Mouse (Mus musculus) hindbrain, embryonic 13.5 days (tissue): Measurements from ENCODE around the gene Tarbp2. TPM values are rescaled to one million over a fixed set of nuclear protein-coding genes. Genes with fewer than 3 reads are reported as not detected.

Experiments
- ATAC-seq: fragments of 200-750 bp; cut with Nextera tagmentation; 2 replicates; pipeline ENCODE4 v1.8.0; 2017; ENCODE audit warnings: moderate TSS enrichment; ENCODE audit not compliant: low FRiP score
- H3K27ac ChIP-seq: fragments of 300-500 bp; sonication (generic); 2 replicates; pipeline ENCODE4 v1.5.1; 2015; ENCODE audit warnings: inconsistent platforms, mild to moderate bottlenecking, moderate library complexity
- H3K27me3 ChIP-seq: fragments of 300-500 bp; sonication (generic); 2 replicates; pipeline ENCODE4 v1.6.1; 2015; ENCODE audit warnings: mild to moderate bottlenecking, inconsistent platforms
- H3K36me3 ChIP-seq: fragments of 300-500 bp; sonication (generic); 2 replicates; pipeline ENCODE4 v1.6.1; 2015; ENCODE audit warnings: mild to moderate bottlenecking, inconsistent platforms
- H3K4me1 ChIP-seq: fragments of 300-500 bp; sonication (generic); replicated peaks from 2 replicates; pipeline ENCODE4 v1.6.1; 2015; ENCODE audit warnings: inconsistent platforms
- H3K4me2 ChIP-seq: fragments of 300-500 bp; sonication (generic); 2 replicates; pipeline ENCODE4 v1.6.1; 2015; ENCODE audit warnings: inconsistent platforms, mild to moderate bottlenecking, moderate library complexity
- H3K4me3 ChIP-seq: fragments of 300-500 bp; sonication (generic); 2 replicates; pipeline ENCODE4 v1.5.1; 2015; ENCODE audit warnings: mild to moderate bottlenecking, inconsistent platforms
- H3K9ac ChIP-seq: fragments of 300-500 bp; sonication (generic); 2 replicates; pipeline ENCODE4 v1.6.1; 2015; ENCODE audit warnings: mild to moderate bottlenecking, inconsistent platforms
- H3K9me3 ChIP-seq: fragments of 300-500 bp; sonication (generic); 2 replicates; pipeline ENCODE4 v1.6.1; 2016; ENCODE audit warnings: inconsistent platforms
- WGBS: fragments of 180-500 bp; shearing (Covaris S2); methylation state at CpG from one replicate; pipeline ENCODE4 v1.1.7; 2015; 5-methylcytosine and 5-hydroxymethylcytosine counted together
- polyA plus RNA-seq: library from polyadenylated mRNA; unstranded; fragments of >200 nt; fragmentation: Nextera tagmentation; extraction: Ambion mirVana; gene quantifications from 2 replicates; pipeline ENCODE4 v1.2.1, GENCODE M21; 2015

Tarbp2 gene
- polyA plus RNA-seq, 1 experiment from 2014 or later = 94.6 TPM

DNA sequence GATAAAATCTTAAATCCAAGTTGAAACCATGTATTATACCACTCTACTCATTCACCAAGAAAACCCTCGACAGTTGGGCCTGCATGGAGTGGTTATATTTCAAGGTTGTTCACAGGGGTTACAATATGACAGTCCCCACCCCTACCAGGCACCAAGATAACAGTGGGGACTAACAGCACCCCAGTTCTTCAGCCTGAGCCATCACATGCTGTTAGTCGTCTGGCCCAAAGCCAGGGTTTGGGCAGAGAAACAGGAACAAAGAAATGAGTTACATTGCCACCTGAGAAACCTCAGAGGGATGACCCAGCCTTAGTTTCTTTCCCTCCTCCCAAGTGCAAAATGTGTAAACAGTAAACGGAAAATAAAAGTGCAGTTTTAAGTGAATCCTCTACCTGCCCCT, 18.6 kb upstream of the Tarbp2 start:
- ATAC-seq = no peak
- H3K36me3 ChIP-seq = peaks cover 91% of the 10 kb centered on the region

DNA sequence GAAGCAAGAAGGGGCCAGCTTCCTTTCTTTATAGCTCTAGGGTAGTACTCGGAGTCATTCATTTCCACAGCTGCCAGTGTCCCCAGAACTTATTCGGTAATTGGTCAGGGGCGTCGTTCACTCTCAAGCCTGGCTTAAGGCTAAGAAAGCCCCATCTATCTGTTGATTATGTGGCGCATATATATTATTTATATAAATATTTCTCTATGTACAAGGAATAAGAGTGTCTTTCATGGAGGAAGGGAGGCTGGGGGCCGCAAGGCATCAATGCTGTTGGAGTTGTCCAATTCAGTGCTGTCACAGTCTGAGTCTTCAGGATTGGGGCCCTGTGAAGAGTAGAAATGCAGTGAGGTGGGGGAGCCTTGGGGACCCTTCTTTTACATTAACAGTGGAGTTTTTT, 18.1 kb upstream of the Tarbp2 start:
- Histone ChIP-seq H3K4me1 (no peaks in the 10 kb centered on the region), H3K27ac (no peak overlapping the region), H3K9ac (no peak overlapping the region), H3K36me3 (peaks cover 91% of the 10 kb centered on the region), H3K4me2 (no peak overlapping the region), H3K27me3 (no peaks in the 10 kb centered on the region), H3K9me3 (no peaks in the 10 kb centered on the region), H3K4me3 (no peak overlapping the region)
- 90% methylated on average over 6 of the region's 6 CpGs for WGBS
- no peak for ATAC-seq

More for the DNA sequence above, 18.6 kb upstream of the Tarbp2 start:
- no peak overlapping the region for H3K4me2 ChIP-seq
- H3K4me1 ChIP-seq = no peaks in the 10 kb centered on the region
- no peaks in the 10 kb centered on the region for H3K27me3 ChIP-seq
- no peak overlapping the region for H3K4me3 ChIP-seq
- no peaks in the 10 kb centered on the region for H3K9me3 ChIP-seq
- H3K27ac ChIP-seq = no peak overlapping the region
- no peak overlapping the region for H3K9ac ChIP-seq
- WGBS = 80% methylated on average over 3 of the region's 3 CpGs

DNA sequence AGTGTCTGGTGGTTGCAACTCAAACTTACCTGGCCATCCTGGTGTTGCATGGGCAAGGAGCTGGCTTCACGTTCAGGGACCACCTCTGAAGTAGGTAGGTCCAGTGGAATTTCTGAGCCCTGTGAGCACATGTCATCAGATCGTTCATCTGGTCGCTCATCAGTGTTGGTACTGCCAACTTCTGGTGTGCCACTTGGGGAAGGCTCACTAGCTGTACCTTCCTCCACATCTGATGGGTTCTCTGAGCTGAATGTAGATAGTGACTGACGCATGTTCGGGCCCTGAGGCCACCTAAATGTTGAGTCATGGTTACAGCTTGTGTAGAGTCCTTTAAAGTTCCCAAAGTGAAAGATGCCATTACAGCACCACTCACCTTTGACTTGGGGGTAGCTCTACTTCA, 17.5 kb upstream of the Tarbp2 start:
- no peaks in the 10 kb centered on the region for H3K9me3 ChIP-seq
- ATAC-seq = no peak
- no peak overlapping the region for H3K27ac ChIP-seq
- no peaks in the 10 kb centered on the region for H3K4me1 ChIP-seq
- no peak overlapping the region for H3K4me3 ChIP-seq
- WGBS = 89% methylated on average over 5 of the region's 5 CpGs
- no peaks in the 10 kb centered on the region for H3K27me3 ChIP-seq
- H3K36me3 ChIP-seq = peaks cover 93% of the 10 kb centered on the region
- H3K9ac ChIP-seq = no peak overlapping the region
- H3K4me2 ChIP-seq = no peak overlapping the region

DNA sequence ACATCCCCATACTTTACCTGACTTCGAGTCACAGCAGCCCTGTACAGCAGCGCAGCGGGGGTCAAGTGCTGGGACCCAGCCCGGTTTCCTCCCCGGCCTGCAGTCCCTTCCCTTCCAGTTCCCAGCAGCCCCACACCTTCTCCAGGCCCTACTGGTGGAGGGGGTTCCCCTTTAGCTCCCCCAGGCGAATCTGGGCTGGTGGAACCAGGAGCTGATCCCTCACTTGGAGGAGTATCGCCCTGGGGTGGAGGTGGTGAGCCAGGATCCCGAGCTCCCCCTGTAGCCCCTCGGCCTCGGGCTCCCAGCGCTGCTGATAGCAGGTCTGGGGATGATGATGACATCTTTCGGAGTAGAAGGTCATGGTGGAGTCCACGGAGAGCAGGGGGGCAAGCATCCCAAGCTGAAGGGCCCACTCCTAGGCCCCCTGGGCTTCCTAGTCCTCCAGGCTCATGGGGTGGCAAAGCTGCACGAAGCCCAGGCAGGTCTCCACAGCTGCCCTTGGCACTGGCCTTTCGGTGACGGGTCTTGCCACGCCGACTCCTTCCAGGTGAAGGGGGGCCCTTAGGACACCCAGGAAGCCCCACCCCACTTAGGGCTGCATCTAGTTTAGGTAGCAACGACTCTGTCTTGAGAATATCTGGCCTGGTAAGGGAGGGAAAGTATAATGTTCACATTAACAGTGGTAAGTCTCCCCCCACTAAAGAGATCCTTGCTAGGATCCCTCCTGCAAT, 16.7 kb upstream of the Tarbp2 start:
- 90% methylated on average over 19 of the region's 19 CpGs for WGBS
- no peak for ATAC-seq
- no peaks in the 10 kb centered on the region for H3K4me1 ChIP-seq

DNA sequence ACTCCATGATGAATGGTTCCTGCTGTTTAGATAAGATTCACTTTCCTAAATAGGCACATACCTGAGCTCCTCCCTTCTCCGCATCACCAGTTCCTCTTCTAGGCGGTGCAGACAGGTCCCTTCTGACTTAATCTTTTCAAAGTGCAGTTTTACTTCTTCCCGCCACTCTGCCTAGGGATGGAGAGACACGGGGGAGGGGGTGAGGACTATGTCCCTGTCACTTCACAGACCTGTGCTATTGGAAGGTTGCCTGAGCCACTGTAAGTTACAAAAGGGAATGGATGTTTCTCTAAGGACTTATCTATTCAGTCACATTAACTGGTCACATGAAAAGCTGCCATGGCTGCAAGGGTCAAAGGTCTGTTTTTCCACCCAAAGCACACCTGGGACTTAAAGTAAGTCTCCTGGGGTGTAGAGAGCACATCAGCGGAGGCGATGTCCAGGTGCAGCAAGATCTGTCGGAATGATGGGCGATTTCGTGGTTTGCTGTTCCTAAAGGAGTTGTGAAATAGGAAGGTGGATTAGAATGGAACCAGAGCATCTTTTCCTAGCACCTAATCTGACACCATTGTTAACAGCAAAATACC, 15.6 kb upstream of the Tarbp2 start:
- H3K9ac ChIP-seq = no peak overlapping the region
- H3K36me3 ChIP-seq = peaks cover 82% of the 10 kb centered on the region
- no peak overlapping the region for H3K27ac ChIP-seq
- WGBS = 77% methylated on average over 9 of the region's 9 CpGs
- no peak overlapping the region for H3K4me3 ChIP-seq
- H3K27me3 ChIP-seq = no peaks in the 10 kb centered on the region
- 0 out of 2 replicates have a peak, but pooled peaks cover 7% of the 10 kb centered on the region for H3K4me1 ChIP-seq
- ATAC-seq = no peak
- no peak overlapping the region for H3K4me2 ChIP-seq
- H3K9me3 ChIP-seq = no peaks in the 10 kb centered on the region

More for the DNA sequence above, 16.7 kb upstream of the Tarbp2 start:
- Histone ChIP-seq H3K27ac (no peak overlapping the region), H3K27me3 (no peaks in the 10 kb centered on the region), H3K36me3 (peaks cover 91% of the 10 kb centered on the region), H3K4me2 (no peak overlapping the region), H3K4me3 (no peak overlapping the region), H3K9me3 (no peaks in the 10 kb centered on the region), H3K9ac (no peak overlapping the region)

DNA sequence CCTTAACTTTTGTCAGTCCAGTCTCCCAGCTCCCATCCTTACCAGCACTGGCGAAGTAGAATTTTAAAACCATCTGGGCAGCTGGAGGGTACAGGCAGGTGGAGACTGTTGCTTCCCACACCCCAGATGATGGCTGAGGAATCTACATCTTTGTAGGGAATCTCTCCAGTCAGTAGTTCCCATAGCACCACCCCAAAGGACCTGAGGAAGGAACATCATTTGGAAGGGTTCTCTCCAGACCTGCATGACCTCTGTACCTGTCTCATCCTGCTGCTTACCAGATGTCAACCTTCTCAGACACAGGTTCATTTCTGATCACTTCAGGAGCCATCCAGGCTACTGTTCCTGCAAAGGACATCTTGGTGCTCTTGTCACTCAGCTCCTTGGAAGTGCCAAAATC, 14.5 kb upstream of the Tarbp2 start, which contains the start of gene Gm10337:
Gene Gm10337 (plus strand): TSS at position 276 of the 400 bp plus-strand sequence.
- Histone ChIP-seq H3K27ac (no peak within 1 kb of the TSS), H3K4me1 (peaks cover 10% of the 10 kb centered on the region), H3K9me3 (no peaks in the 10 kb centered on the region), H3K27me3 (no peaks in the 10 kb centered on the region), H3K36me3 (peaks cover 82% of the 10 kb centered on the region), H3K4me3 (no peak within 1 kb of the TSS), H3K4me2 (no peak within 1 kb of the TSS), H3K9ac (no peak within 1 kb of the TSS)
- no peak for ATAC-seq
- 93% methylated on average over 1 of the region's 1 CpGs for WGBS

DNA sequence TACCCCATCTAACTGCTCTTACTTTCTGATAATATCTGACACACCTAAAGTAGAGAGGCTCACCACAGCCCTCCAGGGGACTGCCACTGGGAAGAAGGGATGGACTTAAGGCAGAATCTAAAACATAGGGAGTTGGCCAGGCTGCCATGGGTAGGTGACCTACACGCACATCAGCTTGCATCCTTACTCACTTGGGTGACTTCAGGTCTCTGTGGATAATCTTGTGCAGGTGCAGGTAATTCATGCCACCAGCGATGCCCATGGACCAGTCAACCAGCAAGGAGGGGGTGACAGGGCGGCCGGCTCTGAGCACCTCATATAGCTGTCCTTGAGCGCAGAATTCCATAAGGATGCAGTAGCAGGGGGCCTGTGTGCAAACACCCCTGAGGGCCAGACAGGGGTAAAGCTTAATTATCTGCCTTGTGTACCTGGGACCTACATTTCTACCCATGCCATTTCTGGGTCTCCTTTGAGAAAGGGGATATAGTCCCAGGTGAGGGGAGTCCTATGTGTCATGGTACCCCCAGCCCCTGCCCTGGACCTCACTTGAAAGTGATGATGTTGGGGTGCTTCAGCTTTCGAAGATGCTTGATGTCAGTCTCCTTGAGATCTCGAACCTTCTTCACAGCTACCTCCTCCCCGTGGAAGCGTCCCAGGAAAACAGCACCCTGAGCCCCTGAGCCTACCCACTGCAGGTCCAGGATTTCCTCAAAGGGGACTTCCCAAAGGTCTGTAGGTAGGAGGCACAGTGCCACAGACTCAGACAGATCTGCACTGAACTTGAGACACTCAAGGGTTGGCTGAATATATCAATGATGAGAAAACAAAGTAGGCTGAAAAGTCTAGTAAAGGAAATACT, 13.8 kb upstream of the Tarbp2 start:
- WGBS = 91% methylated on average over 9 of the region's 9 CpGs
- H3K9ac ChIP-seq = no peak overlapping the region
- ATAC-seq = no peak

DNA sequence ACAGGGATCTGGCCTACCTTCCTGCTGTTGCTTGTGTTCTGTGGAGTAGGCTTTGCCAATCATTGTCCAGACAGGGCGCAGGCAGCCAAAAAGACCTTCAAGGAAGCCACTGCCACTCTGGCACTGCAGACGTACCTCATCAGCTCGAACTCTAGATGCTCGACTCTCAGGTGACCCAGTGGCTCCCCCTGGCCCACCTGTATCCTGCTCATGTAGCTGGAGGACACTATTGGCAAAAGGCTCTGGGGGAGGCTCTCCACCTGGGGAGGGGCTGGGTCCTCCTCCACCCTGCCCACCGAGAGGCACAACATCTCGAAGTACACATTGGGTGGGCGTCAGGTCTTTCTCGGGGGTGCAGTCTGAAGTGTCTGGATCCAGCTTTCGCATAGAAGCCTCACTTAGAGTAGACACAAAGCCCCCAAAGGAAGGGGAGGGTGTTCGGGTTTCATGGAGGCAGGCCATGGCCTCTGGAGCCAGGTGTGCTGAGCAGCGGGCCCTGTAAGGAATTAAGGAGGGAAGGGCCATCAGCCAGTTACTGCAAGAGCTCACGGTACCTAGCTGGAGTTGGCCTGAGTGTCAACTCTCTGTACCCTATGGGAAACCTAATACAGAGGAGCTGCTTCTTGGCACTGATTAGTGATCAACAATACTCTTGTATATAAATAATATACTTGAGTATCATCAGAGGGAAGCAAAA, 12.8 kb upstream of the Tarbp2 start:
- Histone ChIP-seq H3K4me1 (peaks cover 26% of the 10 kb centered on the region), H3K36me3 (peaks cover 68% of the 10 kb centered on the region), H3K4me3 (no peak overlapping the region), H3K9me3 (no peaks in the 10 kb centered on the region), H3K27me3 (no peaks in the 10 kb centered on the region), H3K9ac (0 out of 2 replicates have a peak overlapping the region, but pooled peaks have one; percentile 15), H3K27ac (no peak overlapping the region), H3K4me2 (no peak overlapping the region)
- 80% methylated on average over 12 of the region's 12 CpGs for WGBS
- ATAC-seq = no peak

More for the DNA sequence above, 13.8 kb upstream of the Tarbp2 start:
- Histone ChIP-seq H3K9me3 (no peaks in the 10 kb centered on the region), H3K4me3 (no peak overlapping the region), H3K27me3 (no peaks in the 10 kb centered on the region), H3K4me1 (peaks cover 16% of the 10 kb centered on the region), H3K36me3 (peaks cover 78% of the 10 kb centered on the region), H3K27ac (no peak overlapping the region), H3K4me2 (no peak overlapping the region)

DNA sequence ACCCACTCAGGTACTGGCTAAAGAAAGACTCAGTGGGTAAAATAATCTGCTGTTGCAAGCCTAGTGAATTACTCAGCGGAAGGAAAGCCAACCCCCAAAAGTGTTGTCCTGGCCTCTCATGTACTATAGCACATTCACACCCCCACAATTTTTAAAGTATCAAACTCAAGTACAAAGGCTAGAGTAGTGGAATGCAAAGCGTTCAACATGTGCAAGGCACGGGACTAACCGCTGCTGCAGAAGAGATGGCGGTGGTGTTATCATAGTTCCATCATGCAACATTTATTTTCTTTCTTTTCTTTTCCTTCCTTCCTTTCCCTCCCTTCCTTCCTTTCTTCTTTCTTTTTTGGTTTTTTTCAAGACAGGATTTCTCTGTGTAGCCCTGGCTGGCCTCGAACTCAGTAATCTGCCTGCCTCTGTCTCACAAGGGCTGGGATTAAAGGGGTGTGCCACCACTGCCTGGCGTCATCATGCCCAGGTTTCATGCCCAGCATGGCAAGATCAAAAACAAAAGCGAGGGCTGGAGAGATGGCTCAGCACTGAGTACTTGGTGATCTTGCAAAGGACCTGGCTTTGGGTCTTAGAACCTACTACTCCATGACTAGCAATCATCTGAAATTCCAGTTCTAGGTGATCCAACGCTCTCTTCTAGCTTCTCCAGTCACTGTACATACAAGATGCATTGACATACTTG, 12.1 kb upstream of the Tarbp2 start:
- Histone ChIP-seq H3K4me2 (no peak overlapping the region), H3K36me3 (peaks cover 61% of the 10 kb centered on the region), H3K4me1 (peaks cover 29% of the 10 kb centered on the region), H3K4me3 (no peak overlapping the region), H3K27me3 (no peaks in the 10 kb centered on the region), H3K9ac (0 out of 2 replicates have a peak overlapping the region, but pooled peaks have one; percentile 15), H3K27ac (no peak overlapping the region), H3K9me3 (no peaks in the 10 kb centered on the region)
- 88% methylated on average over 9 of the region's 9 CpGs for WGBS
- ATAC-seq = no peak

DNA sequence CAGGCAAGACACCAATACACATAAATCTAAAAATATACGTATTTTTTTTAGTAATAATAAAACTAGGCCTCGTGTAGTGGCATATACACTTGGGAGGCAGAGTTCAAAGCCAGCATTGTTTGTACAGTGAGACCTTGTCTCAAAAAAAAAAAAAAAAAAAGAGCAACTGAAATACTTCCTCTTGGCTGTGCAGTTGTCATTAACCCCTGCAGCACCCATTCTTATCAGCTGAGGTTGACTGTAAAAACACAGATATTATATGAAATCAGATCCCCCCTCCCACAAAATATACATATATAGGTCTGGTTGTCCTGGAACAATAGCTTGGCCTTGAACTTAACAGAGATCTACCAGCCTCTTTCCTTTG, 11.5 kb upstream of the Tarbp2 start:
- peaks cover 55% of the 10 kb centered on the region for H3K36me3 ChIP-seq
- H3K4me1 ChIP-seq = peaks cover 34% of the 10 kb centered on the region
- ATAC-seq = no peak
- no peak overlapping the region for H3K27ac ChIP-seq
- H3K9me3 ChIP-seq = no peaks in the 10 kb centered on the region
- no peak overlapping the region for H3K4me3 ChIP-seq
- H3K27me3 ChIP-seq = no peaks in the 10 kb centered on the region
- H3K4me2 ChIP-seq = no peak overlapping the region
- 0 out of 2 replicates have a peak overlapping the region, but pooled peaks have one; percentile 15 for H3K9ac ChIP-seq
- WGBS = 71% methylated on average over 2 of the region's 2 CpGs

DNA sequence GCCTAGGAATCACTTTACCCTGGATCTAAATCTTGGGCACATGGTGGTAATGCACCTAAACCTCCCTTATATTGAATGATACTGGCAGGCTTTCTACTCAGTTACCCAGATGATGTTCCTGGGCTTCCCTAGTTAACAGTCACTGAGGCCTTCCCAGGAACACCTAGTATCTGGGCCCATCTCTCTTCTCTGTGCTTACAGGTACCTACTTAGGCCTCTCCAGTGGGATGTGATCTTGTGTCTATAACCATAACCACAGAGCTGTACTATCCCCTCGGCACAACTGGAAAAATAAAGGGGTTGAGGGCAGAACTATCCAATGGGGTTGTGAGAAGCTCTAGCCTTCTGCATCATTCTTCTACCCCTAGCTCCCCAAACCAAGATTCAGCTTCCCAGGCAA, 11.1 kb upstream of the Tarbp2 start:
- peaks cover 38% of the 10 kb centered on the region for H3K4me1 ChIP-seq
- 100% methylated on average over 1 of the region's 1 CpGs for WGBS
- no peak overlapping the region for H3K9ac ChIP-seq
- no peaks in the 10 kb centered on the region for H3K27me3 ChIP-seq
- no peak overlapping the region for H3K27ac ChIP-seq
- no peak for ATAC-seq
- H3K4me3 ChIP-seq = no peak overlapping the region
- H3K36me3 ChIP-seq = peaks cover 51% of the 10 kb centered on the region
- no peaks in the 10 kb centered on the region for H3K9me3 ChIP-seq
- H3K4me2 ChIP-seq = no peak overlapping the region
